Mouse (Mus musculus): ENCODE results near the gene Depp1.
"Not testable (repeated sequence)": the region's sequence is repeated elsewhere in the genome, so short reads cannot be mapped to it uniquely, and the experiment has no call there.

Depp1 gene

DNA sequence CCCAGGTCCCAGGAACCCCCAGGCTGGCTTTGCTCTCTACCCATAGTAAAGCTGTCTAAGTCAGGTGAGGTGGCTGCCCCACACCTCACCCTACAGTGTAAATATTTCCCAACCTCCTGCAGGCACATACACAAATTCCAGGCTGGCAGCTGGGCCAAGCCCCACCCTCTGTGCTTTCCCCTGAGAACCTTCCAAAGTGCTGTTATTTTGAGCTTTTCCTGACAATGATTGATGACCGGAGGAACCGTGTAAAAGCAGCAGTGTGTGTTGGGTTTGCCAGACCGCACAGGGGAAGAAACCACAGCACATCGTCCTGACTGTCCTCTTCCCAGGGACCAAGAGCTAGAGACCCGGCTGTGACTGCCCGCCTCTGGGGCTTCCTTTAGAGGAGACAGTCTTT is at the start of gene Depp1:
Gene Depp1, plus strand, starts transcription at position 204 of the 400 bp plus-strand sequence.
- DNase-seq (ENCODE audit: low spot score in 2 of 2) = no peak

DNA sequence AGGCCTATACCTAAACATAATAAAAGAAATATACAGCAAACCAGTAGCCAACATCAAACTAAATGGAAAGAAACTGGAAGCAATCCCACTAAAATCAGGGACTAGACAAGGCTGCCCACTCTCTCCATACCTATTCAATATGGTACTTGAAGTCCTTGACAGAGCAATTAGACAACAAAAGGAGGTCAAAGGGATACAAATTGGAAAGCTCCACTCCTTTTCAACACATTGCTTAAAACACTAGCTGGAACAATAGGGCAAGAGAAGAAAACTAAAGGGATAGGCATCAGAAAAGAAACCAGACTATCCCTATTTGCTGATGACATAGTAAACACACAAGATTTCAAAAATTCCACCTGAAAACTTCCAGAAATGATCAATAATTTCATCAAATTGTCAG is 49.4 kb upstream of the Depp1 start:
- not testable (repeated sequence) for DNase-seq (ENCODE audit: low spot score in 2 of 2)

DNA sequence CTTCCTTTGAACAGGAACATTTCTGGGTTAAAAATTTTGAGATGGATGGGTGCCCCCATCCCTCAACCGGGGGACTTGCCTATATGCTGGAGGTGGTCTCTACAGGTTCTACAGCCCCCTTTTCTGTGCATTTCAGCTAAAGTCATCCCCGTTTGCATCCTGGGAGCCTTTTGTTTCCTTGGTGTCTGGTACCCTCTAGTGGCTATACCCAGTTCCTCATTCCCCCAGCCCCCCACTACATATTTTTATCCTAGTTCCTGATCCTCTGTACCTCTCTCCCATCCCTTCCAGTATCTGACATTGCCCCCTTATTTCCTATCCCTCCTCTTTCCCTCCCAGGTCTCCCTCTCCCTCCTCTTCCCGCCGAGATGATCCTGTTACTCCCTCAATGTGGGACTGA is 43.2 kb upstream of the Depp1 start:
- no peak for DNase-seq (ENCODE audit: low spot score in 2 of 2)

DNA sequence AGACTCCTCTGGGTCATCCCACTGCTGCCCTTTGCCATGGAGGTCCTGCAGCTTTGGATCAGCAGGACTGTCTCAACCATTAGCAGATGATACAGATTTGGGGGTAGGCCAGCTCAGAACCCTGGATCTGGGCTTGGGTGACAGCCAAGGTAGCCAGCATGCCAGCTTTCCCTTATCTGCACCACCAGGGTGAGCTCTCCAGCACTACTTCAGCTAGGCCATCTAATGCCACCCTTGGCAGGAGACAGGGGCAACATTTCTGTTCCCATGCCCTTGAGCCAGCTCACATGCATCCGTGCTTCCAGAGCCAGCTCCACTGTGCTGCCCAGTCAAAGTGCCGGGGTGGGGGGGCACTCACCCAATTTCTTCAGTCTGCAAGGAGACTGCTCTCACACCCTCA is 34.7 kb upstream of the Depp1 start:
- DNase-seq (ENCODE audit: low spot score in 2 of 2) = no peak

DNA sequence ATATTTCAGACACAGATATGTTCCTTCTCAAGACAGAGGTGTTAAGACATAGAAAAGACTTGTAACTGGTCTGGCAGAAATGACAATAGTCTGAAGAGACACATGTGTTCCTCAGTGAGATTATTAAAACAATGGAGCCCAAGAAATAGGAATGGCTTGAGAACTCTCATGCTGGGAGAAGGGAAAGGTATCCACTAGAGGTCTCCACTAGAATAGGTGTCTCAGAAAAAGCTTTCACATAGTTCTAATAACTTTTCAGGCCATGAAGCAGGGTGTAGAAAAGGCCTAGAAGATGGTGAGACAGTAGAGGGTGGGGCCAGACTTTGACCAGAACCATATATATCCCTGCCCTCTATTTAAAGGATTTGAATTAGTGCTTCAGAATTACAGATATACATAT is 32.3 kb upstream of the Depp1 start:
- no peak for DNase-seq (ENCODE audit: low spot score in 2 of 2)

DNA sequence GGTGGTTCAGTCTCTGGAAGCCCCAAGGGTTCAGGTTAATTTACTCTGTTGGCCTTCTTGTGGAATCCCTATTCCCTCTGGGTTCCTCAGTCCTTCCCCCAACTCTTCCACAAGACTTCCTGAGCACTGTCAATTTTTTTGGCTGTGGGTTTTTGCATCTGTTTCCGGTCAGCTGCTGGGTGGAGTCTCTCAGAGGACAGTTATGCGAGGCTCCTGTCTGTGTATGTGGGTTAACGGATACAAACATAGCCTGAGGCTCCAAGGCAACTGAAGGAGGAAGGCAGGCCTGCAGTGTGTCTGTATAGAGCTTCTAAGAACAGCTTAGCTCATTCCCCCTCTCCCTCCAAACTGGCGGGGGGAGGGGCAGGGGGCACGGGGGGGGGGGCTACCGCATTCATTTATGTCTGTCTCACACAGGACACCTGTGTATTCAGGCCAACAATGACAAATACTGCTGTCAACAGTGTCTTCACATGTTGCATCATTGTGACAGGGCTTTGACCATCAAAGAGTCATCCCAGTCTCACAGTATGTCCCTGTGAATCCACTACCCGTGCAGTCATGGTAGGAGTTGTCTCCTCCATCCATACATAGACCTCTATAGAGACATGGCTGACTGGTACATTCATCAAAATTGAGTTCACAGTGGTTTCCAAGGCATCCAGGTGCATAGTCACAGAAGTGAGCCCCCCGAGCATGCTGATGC is 28.9 kb upstream of the Depp1 start:
- no peak for DNase-seq (ENCODE audit: low spot score in 2 of 2)

DNA sequence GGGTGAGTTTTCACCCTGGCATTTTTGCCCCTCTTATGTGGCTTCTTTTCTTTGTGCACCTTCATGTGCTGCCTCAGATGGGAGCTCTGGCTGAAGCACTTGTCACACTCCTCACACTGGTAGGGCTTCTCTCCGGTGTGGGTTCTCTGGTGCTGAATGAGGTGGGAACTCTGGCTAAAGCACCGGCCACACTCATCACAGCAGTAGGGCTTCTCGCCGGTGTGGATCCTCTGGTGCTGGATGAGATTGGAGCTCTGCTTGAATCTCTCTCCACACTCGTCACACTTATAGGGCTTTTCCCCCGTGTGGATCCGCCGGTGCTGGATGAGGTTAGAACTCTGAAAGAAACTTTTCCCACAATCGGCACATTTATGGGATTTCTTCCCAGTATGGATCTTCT is 24.0 kb upstream of the Depp1 start:
- not testable (repeated sequence) for DNase-seq (ENCODE audit: low spot score in 2 of 2)

DNA sequence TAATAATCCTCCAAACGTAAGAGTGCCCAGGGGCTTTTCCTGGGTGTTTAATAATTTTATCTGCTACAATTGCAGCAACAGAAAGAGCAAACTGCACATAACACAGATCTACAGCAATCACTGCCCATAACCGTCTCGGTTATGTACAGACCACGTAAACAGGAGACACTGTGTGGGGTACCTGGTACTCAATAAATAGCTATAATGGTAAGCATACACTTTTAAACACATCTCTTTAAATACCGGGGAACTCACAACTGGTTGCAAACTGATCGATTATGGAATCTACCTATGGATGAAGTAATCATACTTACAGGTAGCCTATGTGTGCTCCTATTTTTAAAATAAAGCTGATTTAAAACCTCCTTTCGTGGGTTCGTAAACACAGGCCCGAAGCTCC is 22.3 kb upstream of the Depp1 start:
- no peak for DNase-seq (ENCODE audit: low spot score in 2 of 2)

DNA sequence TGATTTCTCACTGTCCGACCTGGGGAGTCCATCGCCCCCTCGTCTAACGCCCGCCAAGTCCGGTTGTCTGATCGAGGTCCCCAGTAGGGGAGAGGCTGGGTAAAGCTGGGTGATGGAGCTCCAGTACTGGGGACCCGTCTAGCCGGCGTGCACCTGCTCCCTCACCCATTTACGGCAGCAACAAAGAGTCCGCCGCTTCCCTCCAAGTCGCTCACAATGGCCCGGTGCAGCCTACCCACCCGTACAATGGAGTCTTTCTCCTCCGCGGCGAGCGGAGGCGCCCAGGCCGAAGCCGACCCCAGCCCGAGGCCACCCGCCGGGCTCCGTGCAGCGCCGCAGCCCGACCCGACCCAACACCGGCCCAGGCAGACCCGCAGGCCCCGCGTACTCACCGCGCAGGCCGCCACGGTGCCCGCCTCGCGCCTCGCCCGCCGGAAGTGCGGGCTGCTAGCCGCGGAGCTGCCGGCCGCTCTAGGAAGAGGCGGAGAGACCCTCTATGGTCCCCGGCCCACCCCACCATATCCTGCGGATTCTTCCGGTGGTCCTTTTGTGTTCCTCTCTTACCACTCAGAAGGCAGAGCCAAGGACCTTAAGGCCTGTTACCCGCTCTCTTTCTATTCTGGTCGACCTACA is 21.8 kb upstream of the Depp1 start, which contains the start of gene Zfp422:
Gene Zfp422, minus strand, starts transcription at position 461 of the 633 bp plus-strand sequence.
- DNase-seq (ENCODE audit: low spot score in 2 of 2) = peak; percentile 66 to 81

DNA sequence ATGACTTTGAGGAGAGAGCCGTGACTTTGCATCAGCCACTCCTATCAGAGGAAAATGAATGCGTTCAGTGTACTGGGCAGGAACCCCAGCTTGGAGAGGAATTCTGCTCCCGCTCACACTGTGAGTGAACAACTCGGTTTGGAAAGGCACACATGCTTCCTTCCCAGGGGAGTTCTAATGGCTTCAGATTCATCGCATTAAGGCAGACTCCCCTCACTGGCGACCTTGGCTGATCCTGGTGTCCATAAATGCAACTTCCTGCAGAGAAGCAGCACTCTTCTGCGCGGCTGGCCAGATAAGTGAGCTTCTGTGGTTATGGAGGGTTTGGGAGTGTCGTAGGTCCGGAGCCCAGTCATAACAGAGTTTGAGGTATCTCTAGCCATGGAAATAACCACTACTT is 20.6 kb upstream of the Depp1 start:
- no peak for DNase-seq (ENCODE audit: low spot score in 2 of 2)

DNA sequence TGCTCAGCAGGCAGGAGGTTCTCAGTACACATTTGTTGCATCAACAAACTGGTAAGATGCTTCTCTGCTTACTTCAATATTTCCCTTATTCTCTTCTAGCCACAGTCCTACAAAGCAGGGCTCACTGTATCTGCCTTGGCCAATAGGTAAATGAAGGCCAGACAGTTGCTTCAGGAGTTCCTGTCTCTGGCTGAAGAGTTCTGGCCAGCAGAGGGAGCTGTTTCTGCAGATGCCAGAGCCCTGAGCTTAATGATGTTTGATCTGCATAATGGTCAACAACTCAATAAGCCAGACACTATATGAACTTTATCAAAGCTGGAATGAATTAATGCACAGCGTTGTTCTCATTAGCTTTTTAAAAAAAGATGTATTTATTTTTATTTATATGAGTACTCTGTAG is 18.3 kb upstream of the Depp1 start:
- DNase-seq (ENCODE audit: low spot score in 2 of 2) = peak; percentile 38 to 80

DNA sequence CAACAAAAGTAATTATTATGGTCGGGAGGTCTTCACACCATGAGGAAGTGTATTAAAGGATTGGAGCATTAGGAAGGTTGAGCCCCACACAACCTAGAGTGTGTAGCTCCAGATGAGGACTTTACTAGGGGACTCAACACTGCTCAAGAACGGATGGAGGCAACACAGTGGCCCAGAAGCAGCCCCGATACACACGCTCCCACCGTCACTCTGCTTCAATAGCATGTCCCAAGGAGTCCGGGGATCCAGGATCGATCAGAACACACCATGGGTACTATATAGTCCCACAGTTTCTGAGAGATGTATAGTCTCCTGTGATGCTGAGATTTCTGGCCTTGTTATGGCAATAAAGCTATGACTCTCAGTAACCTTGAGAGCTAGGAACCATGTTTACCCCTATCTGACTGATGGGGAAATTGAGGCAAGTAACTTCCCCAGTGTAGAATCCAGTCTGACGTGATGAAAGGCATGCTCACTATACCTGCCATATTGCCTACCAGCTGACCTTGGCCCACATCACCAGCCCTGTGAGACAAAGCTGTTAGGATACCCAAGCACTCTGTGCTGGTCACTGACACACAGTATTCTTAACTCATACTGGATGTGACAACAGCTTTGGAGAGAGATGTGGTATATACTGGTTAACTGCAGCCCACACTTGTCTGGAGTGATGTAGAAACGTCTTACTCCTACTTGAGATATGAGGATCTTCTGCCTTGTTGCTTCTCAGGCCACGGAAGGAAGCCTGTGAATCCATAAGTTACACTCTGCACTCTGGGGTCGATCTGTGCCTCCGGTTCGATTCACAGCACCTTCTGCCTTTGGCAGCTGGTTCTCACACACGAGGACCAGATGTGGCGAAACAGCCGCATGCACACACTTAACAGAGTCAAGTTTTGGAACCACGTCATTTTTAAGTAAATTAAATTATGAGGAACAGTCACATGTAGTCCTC is 16.4 kb upstream of the Depp1 start:
- no peak for DNase-seq (ENCODE audit: low spot score in 2 of 2)

DNA sequence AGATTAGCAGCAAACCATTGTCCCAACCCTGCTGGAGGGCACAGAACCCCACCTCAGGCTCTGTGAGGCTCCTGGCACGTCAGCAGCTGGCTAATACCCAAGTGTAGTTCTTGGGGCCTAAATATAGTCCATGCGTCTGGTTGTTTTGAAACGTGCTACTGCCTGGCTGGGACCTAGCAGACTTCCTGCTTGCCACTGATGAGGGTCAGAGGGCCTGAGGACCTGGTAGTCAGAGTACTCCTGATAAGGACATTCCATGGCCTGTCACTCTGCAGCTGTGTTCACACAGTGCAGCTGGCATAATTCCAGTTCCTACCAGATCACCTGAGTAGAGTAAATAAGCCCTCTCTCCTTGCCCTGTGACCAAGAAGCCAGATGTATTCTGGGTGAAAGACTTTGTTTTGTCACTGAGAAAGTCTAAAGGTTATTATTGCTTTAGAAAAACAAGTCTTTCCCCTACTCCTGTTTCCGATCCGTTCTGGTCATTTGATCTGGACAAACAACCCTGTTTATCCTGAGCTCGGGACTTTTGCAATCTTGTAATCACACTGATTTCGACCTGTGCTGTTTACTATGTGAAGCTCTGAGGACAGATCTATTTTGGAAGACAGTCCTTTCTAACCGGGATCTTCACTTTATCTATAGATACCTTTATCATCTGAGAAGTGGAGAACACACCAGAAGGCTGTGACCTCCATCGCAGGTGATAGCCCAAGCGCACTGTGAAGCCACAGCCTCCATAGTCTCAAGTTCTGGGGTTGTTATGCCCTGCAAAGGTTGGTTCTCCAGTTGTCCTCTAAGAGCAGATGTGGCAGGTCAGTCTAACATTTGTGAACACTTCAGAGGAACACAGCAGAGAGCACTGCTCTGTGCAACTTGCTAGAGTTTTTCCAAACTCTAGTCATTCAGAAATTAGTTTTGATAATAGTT is 14.9 kb upstream of the Depp1 start:
- DNase-seq (ENCODE audit: low spot score in 2 of 2) = no peak

DNA sequence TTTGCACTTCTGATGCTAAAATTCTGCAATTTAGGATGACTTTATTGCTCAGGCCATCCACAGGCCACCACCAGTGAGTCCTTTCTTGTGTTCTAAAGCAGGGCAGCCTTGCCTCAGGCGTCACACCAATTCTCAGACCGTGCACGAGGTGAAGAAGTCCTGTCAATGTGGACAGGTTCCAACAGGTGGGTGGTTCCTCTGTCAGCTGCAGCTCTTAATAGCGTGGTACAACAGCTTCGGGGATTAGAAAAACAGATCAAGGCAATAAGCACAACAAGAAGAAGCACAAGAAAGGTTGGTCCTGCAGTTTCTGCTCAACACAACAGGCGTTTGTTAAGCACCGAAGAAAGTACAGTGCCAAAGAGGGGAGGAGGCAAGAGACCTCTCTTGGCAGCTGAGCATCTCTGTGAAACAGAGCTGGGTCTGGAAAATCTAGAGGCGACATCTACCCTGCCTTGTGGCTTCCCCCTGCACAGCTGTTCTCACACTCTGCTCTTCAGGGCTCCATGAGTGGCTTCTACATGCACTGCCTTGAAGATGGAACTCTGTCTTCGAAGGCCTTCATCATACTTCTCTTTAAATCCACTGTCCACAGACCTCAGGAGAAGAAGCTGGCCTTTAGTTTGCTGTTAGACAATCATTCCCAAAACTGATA is 13.7 kb upstream of the Depp1 start:
- DNase-seq (ENCODE audit: low spot score in 2 of 2) = no peak

DNA sequence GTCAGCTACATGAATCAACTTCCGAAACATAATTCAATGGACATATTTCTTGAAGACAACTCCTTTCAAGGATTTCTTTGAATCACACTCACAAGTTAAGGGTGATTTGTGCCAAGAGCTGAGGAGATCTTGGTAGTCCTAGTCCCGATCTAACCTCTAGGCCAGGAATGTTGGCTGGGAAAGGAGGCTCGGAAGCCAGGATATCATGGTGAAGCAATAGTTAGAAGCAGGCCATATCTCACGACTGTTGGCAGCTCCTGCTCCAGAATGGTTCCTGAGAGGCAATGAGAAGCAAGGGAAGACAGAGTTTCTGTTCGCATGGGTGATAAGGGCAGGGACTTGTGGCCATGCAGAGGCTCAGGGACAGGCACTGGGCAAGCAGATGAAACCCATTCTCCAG is 12.9 kb upstream of the Depp1 start:
- DNase-seq (ENCODE audit: low spot score in 2 of 2) = no peak

DNA sequence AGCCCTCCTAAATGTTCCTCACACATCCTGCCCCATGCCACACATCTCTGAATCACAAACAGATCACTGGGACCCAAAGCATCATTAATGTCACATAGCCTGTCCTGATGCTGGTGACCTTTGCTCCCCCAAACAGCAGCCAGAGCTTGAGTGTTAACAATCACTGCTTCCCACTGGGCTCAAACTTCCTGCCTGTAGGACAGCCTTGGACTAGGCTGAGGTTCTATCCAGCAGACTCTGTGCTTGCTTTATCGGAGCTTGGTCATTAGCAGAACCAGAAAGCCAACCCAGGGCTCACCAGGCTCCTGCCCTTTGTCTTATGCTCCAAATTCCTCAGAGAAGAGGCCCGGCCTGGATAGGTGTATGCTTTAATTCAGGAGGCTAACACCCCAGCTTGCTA is 11.5 kb upstream of the Depp1 start:
- no peak for DNase-seq (ENCODE audit: low spot score in 2 of 2)

DNA sequence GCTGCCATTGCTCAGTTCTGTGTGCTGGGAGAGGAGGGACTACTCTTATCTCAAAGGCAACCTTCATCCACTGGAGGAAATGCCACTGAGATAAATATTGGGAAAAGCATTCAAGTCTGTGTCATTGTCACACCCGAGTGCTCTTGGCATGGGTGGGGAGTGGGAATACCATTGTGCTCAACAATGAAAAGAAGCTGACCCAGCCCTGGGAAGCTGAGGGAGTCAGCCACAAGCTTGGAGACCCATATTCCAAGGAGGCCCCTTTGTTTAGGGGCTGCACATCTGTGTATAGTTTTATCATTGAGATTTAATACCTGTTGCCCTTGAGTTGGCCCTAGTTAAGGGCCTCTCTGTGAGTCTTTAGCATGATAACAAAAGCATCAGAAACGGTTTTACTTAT is 10.7 kb upstream of the Depp1 start:
- no peak for DNase-seq (ENCODE audit: low spot score in 2 of 2)

DNA sequence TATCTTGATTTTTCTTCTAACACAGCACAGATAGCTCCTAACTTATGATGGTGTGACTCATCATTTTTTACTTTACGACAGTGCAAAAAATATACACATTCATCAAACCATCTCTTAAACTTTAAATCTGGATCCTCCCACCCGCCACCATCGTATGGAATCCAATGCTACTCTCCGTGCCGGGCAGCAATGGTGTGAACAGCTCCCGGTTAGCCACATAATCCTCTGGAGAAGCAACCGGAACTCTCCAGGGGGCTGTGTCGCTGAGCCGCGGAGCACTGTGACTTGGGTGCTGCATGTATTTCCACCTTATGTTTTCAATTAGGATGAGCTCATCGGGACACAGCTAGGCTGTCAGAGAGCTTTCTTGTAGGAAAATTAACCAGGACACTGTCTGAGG is 7.5 kb upstream of the Depp1 start:
- no peak for DNase-seq (ENCODE audit: low spot score in 2 of 2)

DNA sequence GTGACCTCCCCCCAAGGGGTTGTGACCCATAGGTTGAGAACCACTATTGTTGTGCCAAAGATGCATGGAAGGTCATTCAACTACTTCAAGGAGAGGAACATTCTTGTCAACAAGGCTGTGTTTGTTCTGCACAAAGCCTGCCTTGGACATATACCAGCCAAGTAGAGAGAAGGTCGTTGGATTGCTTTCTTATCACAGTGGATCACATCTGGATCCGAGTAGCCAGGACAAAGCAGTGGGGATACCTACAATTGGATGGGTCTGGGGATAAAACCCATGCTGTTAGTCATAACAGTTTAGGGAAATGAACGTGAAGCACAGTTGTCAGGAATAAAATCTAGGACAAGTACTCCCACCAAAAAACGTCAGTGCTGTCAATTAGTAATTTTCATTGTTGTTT is 6.5 kb upstream of the Depp1 start:
- DNase-seq (ENCODE audit: low spot score in 2 of 2) = no peak

DNA sequence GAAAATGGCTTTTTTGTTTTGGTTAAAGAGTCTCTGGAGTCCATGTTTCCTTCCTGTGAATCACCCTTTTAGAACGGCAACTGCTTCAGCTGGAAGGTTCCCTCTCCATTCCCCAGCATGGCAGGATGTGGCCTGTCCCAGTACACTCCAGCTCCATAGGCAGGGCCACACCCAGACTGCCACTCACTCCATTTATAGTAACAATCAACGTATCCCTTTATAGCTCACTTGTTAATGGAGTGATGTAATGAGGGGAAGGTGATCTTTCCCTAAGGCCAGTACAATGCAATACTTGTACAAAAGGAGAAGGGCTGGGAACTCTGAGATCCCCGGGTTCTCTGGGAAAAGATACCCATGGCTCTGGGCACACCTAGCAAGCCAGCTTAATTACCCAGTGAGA is 6.1 kb upstream of the Depp1 start:
- no peak for DNase-seq (ENCODE audit: low spot score in 2 of 2)

DNA sequence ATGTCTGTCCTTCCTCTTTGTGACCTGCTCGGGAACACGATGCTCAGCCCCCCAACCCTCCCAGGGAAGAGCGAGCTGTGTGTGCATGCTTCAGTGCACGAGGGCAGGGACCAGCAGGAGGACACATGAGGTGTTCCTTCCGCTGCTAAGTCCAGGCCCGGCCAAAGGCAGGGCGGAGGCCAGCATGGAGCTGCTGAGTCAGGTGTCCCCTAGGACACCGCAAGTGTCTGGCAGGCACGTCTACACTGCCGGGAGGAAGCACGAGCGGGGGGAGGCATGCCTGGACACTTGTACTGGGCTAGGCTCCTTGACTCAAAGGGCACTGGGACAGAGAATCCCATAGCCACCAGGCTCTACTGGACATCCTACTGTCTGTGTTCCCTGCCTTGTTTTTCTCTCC is 2.6 kb upstream of the Depp1 start:
- no peak for DNase-seq (ENCODE audit: low spot score in 2 of 2)

All from thymus, postnatal 10 days (tissue).